Mouse (Mus musculus) 3134 (cell line): ENCODE data around the gene Ryr2.
"Not testable (repeated sequence)": the region's sequence is repeated elsewhere in the genome, so short reads cannot be mapped to it uniquely, and the experiment has no call there.

Experiments used
- DNase-seq: peaks from one replicate; pipeline ENCODE4 v3.0.0-alpha.2; 2011; ENCODE audit warnings: low spot score; ENCODE audit not compliant: insufficient read length; ENCODE audit errors: extremely low read depth

Gene Ryr2

DNA sequence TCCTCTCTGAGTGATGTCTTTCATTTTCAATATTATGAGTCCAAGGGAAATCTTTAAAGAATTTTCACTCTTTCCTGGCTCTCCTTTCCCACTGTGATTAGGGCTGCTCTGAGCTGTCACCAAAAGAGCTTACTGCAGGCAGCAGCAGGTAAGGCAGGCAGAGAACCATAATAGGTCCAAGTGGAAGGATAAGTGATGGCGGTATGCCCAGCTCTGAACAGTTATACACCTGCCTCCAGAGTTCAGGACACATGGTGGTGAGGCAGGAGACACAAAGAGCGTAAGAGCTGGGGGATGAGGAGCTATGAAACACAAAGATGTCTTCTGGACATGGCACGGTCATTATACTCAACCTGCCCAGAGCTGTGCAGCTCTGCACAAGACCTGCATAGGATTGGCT is 215.0 kb downstream of the Ryr2 start:
- DNase-seq: no peak

GRCm38 (mm10) chr13:11891115-11891514 is 215.6 kb downstream of the Ryr2 start:
- DNase-seq: no peak

GRCm38 (mm10) chr13:11884175-11884574 is 222.6 kb downstream of the Ryr2 start:
- no peak for DNase-seq

DNA sequence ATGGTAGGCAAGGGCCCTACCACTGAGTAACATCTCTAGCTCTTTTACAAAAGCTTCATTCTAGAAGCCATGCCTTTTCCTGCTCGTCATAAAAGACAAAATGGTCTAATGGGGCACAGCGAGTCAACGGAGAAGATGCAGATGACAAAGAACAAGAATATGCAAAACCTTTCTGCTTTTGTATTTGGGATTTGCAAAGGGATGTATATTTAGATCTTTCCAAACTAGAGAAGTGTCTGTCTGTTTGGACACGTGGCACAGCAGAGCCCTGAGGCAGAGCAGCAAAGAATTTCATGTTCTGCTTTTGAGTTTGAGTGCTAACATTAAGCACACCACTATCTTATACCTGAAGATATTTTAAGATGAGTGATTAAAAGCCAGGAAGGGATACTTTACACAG is 224.4 kb downstream of the Ryr2 start:
- no peak for DNase-seq

- DNase-seq: no peak
Measured at GRCm38 (mm10) chr13:11880503-11881227, 226.1 kb downstream of the Ryr2 start.

DNA sequence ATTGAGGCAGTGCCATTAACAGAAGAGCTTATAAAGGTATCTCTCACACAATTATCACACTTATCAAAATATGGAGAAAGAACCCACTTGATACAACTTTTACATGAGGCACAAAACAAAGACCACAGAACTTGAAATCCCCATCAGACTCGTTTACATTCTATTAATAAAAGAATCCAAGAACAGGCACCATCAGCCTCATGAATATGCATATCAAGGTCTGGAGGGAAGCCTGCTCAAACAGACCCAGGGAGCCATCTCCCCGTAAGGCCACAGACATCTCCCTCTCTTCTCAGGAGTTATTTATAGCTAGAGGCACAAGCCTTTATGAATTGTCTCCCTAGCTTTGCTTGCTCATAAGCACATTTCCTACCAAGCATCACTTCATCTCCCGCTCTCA is 227.7 kb downstream of the Ryr2 start:
- no peak for DNase-seq

DNA sequence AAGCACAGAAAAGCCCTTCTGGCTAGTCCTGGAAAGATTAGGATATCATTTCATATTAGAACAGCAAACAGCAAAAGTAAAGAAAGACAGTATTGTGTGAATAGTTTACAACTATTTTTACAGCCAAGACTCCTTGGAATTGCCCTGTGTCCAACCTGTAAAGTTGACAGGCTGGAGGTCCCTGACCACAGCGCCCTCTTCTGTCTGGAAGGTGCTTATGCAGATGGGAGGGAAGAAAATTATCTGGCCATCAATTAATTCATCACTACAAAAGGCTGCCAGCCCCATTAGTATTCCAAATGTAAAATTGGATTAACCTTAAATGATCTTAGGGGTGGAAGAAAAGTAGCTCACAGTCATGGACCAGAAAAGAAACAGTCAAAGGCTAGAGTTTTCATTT is 231.9 kb downstream of the Ryr2 start:
- no peak for DNase-seq

- DNase-seq: no peak
Measured at GRCm38 (mm10) chr13:11869971-11870370, 236.8 kb downstream of the Ryr2 start.

GRCm38 (mm10) chr13:11869486-11869885 is 237.3 kb downstream of the Ryr2 start:
- DNase-seq: no peak

GRCm38 (mm10) chr13:11868979-11869378 is 237.8 kb downstream of the Ryr2 start:
- DNase-seq: no peak

GRCm38 (mm10) chr13:11868056-11868455 is 238.7 kb downstream of the Ryr2 start:
- no peak for DNase-seq

DNA sequence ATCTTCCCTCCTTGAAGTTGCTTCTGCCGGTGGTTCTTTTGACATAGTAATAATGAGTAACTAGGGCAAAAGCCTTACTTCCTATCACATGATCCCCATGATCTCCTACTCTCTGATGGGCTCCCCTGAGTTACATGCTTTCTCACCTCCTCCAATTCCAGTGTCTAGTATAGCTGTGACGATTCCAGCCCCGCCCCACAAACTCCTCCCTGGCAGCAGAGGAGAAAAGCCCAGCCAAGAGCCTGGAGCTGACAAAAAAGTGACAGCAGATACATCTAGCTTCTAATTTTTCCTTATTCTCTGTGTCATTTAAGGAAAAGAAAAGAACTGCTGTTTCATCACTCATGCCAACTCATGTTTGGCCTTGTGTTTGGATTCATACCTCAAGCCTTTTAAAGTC is 241.5 kb downstream of the Ryr2 start:
- no peak for DNase-seq

- no peak for DNase-seq
Measured at GRCm38 (mm10) chr13:11851691-11852090, 255.1 kb downstream of the Ryr2 start.

GRCm38 (mm10) chr13:11843889-11844288 is 262.9 kb downstream of the Ryr2 start:
- no peak for DNase-seq

GRCm38 (mm10) chr13:11837870-11838269 is 268.9 kb downstream of the Ryr2 start:
- DNase-seq: no peak

- no peak for DNase-seq
Measured at GRCm38 (mm10) chr13:11837152-11837551, 269.6 kb downstream of the Ryr2 start.

DNA sequence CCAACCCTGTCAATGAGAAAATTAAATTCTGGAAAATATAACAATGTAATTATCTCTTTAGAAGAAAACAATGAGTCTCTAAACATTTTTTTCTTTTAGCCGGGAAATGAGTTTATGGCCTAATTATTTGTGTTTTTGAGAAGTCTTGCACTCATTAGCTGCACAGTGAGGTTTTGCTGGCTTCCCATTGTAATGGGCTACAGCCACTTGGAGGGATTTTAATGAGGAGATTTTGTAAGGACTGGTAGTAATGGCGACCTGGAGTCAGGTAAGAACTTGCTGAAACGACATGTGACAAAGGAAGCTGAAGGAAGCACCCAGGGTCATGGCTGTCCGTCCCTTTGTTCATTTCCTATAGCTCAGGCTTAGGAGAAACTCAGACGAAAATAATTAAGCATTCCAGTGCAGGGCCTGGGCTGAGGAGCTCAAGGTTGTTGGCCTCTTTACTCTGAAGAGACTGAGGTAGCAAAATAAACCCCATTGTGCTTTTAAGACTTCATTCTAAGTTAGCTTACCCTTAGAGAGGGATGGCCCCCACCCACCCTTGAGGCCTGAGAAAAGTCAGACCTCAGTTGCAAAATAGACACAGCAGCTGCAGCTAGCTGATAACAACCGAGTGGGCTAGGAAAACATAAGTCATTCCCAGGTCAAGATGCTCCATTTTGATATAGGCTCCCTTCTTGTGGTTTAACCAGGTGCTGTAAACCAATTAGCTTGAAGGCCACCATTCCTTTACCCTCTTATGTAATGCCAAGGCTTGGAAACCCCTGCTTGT is 270.3 kb downstream of the Ryr2 start:
- DNase-seq: no peak

DNA sequence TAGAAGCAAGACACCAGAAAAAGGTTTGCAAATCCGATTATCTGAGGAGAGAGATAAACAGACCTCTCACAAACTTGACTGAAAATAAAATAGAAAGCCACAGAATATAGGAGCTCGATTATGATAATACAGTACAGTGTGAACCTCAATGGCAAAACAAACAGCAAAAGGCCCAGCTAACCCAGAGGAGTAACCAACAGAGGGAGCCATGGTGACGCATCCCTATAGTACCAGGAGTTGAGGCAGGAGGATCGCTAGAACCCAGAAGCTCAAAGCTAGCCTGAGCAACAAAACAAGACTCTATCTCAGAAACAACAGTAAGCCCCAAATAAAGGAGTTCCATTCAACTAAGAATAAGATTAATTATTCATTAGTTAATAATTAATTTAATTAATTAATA is 275.5 kb downstream of the Ryr2 start:
- no peak for DNase-seq

- no peak for DNase-seq
Measured at GRCm38 (mm10) chr13:11825563-11826226, 281.1 kb downstream of the Ryr2 start.

DNA sequence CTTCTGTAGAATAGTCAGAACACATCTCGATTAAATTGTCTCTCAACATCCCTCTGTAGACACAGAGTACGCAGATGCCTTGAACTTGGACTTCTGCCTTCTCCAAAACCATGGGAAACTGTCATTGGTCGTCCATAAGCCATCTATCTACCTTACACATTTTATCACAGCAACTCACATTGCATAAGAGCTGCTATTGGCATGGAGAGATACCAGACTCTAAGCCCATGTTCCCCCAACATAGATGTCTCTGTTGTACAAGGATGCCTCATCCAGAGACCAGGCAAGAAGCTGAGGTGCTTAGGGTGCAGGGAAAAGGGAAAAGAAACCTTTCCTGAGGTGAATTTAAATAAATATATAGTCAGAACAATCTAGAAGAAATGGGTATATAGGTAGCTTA is 288.0 kb downstream of the Ryr2 start:
- DNase-seq: no peak

GRCm38 (mm10) chr13:11809365-11809764 is 297.4 kb downstream of the Ryr2 start:
- not testable (repeated sequence) for DNase-seq

DNA sequence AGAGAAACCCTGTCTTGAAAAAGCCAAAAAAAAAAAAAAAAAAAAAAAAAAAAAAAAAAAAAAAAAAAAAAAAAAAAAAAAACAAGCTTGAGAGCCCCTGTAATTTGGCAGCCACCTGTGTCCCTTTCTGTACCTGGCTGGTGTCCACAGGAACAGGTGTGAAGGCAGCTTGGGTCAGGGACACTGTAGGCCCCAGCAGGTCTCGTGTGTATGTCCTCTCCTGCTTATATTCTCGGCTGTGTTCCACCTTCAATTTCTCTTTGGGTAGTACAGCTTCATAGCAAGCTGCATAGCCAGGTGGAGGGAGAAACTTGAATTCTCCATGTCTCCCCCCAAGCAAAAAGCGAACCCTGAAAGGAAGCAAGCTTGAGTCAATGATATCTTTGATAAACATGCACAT is 314.2 kb downstream of the Ryr2 start:
- no peak for DNase-seq
